Mouse (Mus musculus) cortical plate, adult 2 months (tissue): ENCODE data around the gene Etv4.

ENCODE experiments used
- CTCF ChIP-seq: fragments of 200-500 bp; IDR thresholded peaks from 2 replicates; pipeline ENCODE4 v1.5.1; 2011; ENCODE audit warnings: mild to moderate bottlenecking, control low read depth, low read length; ENCODE audit not compliant: insufficient read depth; ENCODE audit errors: extremely low read depth
- POLR2A ChIP-seq: fragments of 200-500 bp; IDR thresholded peaks from 2 replicates; pipeline ENCODE4 v1.6.1; 2011; ENCODE audit warnings: mild to moderate bottlenecking, low read length, control low read depth; ENCODE audit not compliant: insufficient read depth; ENCODE audit errors: extremely low read depth

DNA sequence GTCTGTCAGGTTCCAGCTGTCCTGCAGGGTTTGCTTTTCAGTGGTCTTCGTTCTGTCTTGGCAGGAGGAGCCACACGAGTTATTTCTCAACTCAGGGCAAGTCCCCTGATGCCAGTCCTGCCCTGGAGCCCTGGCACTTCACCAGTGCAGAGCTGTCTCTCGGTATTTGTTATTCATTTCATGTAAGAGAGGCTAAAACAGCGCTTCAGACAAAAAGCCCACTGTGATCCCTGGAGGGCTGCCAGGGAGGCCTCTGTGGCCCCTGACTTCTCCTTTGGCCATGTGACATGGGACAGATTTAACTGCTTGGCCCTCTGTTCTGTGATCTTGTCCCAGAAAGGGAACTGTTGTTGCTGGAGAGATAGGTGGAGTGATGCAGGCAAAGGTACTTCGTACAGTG lies 26.7 kb downstream of the Etv4 start:
- TF ChIP-seq CTCF: no peak
- no peak for TF ChIP-seq POLR2A
